Mouse (Mus musculus): ENCODE measurements at regions not wholly inside any gene's neighbourhood (a gene's known extent, or its start where the extent isn't known, plus 50 kb on each side); places are given as distances from the start of the nearest gene placed in this dataset.

DNA sequence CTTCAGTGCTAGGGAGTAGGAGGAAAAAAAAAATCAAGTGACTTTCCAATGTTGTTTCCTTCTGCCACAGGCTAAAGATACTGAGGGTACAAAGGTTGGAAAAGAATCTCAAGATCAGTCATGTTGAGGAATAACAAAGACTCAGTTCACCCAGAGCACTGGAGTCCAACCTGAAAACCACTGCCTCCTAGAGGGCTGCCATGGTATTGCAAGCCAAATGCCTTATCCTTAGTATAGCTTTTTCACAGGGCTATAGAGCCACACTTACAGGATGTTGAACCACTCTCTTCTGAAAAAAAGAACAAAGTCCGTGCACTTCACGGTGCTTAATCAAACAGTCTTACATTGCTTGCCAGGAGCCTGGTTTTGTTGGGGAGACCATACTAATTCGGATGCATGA lies 139.9 kb upstream of the Srrm4 start:
- no peak for ATAC-seq (ENCODE audit: insufficient read depth, low FRiP score, low TSS enrichment)
- no peak overlapping the region for H3K9ac ChIP-seq (ENCODE audit: low read length)

DNA sequence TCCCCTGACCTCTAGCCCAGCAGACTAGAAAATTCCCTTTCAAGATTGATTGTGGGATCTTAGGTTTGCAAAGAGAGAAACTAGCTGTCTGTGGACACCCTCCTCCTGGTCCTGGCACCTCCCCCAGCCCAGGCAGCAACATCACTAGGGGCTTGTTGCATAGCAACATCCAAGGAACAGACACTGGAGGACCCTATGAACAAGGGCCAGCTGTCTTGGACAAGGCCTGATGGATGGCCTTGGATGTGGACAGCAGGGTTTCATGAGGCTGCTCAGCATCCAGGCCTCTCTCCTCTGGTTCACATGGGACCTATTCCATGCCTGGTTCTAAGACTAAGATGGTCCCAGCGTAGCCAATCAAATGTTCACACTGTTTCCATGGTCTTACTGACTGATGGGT lies 127.6 kb upstream of the Srrm4 start:
- Histone ChIP-seq H3K4me3 (ENCODE audit: low read depth, low read length) (no peak overlapping the region), H3K27ac (ENCODE audit: low read depth, low read length) (no peak overlapping the region), H3K9me3 (ENCODE audit: control insufficient read depth, low read length) (no peaks in the 10 kb centered on the region), H3K4me2 (ENCODE audit: low read depth) (no peak overlapping the region), H3K9ac (ENCODE audit: low read length) (no peak overlapping the region), H3K36me3 (ENCODE audit: control insufficient read depth, insufficient read depth, low read length) (no peaks in the 10 kb centered on the region), H3K27me3 (ENCODE audit: control insufficient read depth, insufficient read depth, low read length) (no peaks in the 10 kb centered on the region), H3K4me1 (ENCODE audit: control insufficient read depth, insufficient read depth, low read length) (no peaks in the 10 kb centered on the region)
- ATAC-seq (ENCODE audit: insufficient read depth, low FRiP score, low TSS enrichment) (no peak), DNase-seq (ENCODE audit: low spot score) (peak; percentile 61)
- WGBS: 84% methylated on average over 1 of the region's 1 CpGs

More for the DNA sequence above, 139.9 kb upstream of the Srrm4 start:
- Histone ChIP-seq H3K4me1 (ENCODE audit: control insufficient read depth, insufficient read depth, low read length) (no peaks in the 10 kb centered on the region), H3K4me3 (ENCODE audit: low read depth, low read length) (no peak overlapping the region), H3K9me3 (ENCODE audit: control insufficient read depth, low read length) (no peaks in the 10 kb centered on the region), H3K27me3 (ENCODE audit: control insufficient read depth, insufficient read depth, low read length) (no peaks in the 10 kb centered on the region), H3K4me2 (ENCODE audit: low read depth) (no peak overlapping the region), H3K36me3 (ENCODE audit: control insufficient read depth, insufficient read depth, low read length) (no peaks in the 10 kb centered on the region), H3K27ac (ENCODE audit: low read depth, low read length) (no peak overlapping the region)
- no peak for DNase-seq (ENCODE audit: low spot score)
- WGBS: 94% methylated on average over 3 of the region's 3 CpGs

GRCm38 (mm10) chr5:116714256-116714655 lies 122.6 kb upstream of the Srrm4 start:
- Histone ChIP-seq H3K4me3 (ENCODE audit: low read depth, low read length) (no peak overlapping the region), H3K36me3 (ENCODE audit: control insufficient read depth, insufficient read depth, low read length) (no peaks in the 10 kb centered on the region), H3K9me3 (ENCODE audit: control insufficient read depth, low read length) (no peaks in the 10 kb centered on the region), H3K27me3 (ENCODE audit: control insufficient read depth, insufficient read depth, low read length) (no peaks in the 10 kb centered on the region), H3K27ac (ENCODE audit: low read depth, low read length) (no peak overlapping the region), H3K9ac (ENCODE audit: low read length) (no peak overlapping the region), H3K4me1 (ENCODE audit: control insufficient read depth, insufficient read depth, low read length) (no peaks in the 10 kb centered on the region), H3K4me2 (ENCODE audit: low read depth) (no peak overlapping the region)
- ATAC-seq (ENCODE audit: insufficient read depth, low FRiP score, low TSS enrichment) (no peak), DNase-seq (ENCODE audit: low spot score) (no peak)
- 31% methylated on average over 7 of the region's 7 CpGs for WGBS

GRCm38 (mm10) chr5:116712056-116712455 lies 120.4 kb upstream of the Srrm4 start:
- Histone ChIP-seq H3K4me1 (ENCODE audit: control insufficient read depth, insufficient read depth, low read length) (no peaks in the 10 kb centered on the region), H3K4me2 (ENCODE audit: low read depth) (no peak overlapping the region), H3K9me3 (ENCODE audit: control insufficient read depth, low read length) (no peaks in the 10 kb centered on the region), H3K9ac (ENCODE audit: low read length) (no peak overlapping the region), H3K27me3 (ENCODE audit: control insufficient read depth, insufficient read depth, low read length) (no peaks in the 10 kb centered on the region), H3K4me3 (ENCODE audit: low read depth, low read length) (no peak overlapping the region), H3K27ac (ENCODE audit: low read depth, low read length) (no peak overlapping the region), H3K36me3 (ENCODE audit: control insufficient read depth, insufficient read depth, low read length) (no peaks in the 10 kb centered on the region)
- DNase-seq (ENCODE audit: low spot score) (no peak), ATAC-seq (ENCODE audit: insufficient read depth, low FRiP score, low TSS enrichment) (no peak)
- 93% methylated on average over 3 of the region's 3 CpGs for WGBS

- WGBS: 33% methylated on average over 6 of the region's 6 CpGs
- H3K4me1 ChIP-seq (ENCODE audit: control insufficient read depth, insufficient read depth, low read length): no peaks in the 10 kb centered on the region
These were observed 116.9 kb upstream of the Srrm4 start for GRCm38 (mm10) chr5:116708505-116708904.

DNA sequence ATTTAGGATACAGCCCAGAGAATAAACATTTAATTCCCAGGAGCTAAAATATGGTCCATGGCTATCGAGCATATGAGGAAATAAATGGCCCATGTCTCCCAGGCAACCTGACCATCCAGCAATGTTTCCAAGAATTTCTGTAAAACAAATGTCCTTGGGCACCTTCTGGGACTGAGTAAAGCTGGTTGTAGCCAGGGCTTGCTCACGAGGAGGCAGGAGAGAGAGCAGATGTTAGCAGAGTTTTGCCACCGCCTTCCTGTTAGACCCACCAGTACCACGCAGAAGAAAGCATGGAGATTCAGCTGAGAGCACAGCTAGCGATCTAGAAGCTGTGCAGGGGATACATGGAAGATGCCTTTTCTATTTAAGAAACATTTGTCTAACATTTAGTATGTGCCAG lies 70.8 kb upstream of the Srrm4 start:
- Histone ChIP-seq H3K27me3 (ENCODE audit: control insufficient read depth, insufficient read depth, low read length) (no peaks in the 10 kb centered on the region), H3K27ac (ENCODE audit: low read depth, low read length) (no peak overlapping the region), H3K4me2 (ENCODE audit: low read depth) (no peak overlapping the region), H3K9me3 (ENCODE audit: control insufficient read depth, low read length) (no peaks in the 10 kb centered on the region), H3K4me3 (ENCODE audit: low read depth, low read length) (no peak overlapping the region), H3K4me1 (ENCODE audit: control insufficient read depth, insufficient read depth, low read length) (peaks cover 2% of the 10 kb centered on the region; the same call in 1 of the 2 replicates), H3K9ac (ENCODE audit: low read length) (no peak overlapping the region), H3K36me3 (ENCODE audit: control insufficient read depth, insufficient read depth, low read length) (no peaks in the 10 kb centered on the region)
- ATAC-seq (ENCODE audit: insufficient read depth, low FRiP score, low TSS enrichment) (no peak), DNase-seq (ENCODE audit: low spot score) (no peak)
- 69% methylated on average over 5 of the region's 5 CpGs for WGBS

More at GRCm38 (mm10) chr5:116708505-116708904, 116.9 kb upstream of the Srrm4 start:
- Histone ChIP-seq H3K27me3 (ENCODE audit: control insufficient read depth, insufficient read depth, low read length) (no peaks in the 10 kb centered on the region), H3K9me3 (ENCODE audit: control insufficient read depth, low read length) (no peaks in the 10 kb centered on the region), H3K4me2 (ENCODE audit: low read depth) (no peak overlapping the region), H3K27ac (ENCODE audit: low read depth, low read length) (no peak overlapping the region), H3K4me3 (ENCODE audit: low read depth, low read length) (no peak overlapping the region), H3K9ac (ENCODE audit: low read length) (no peak overlapping the region), H3K36me3 (ENCODE audit: control insufficient read depth, insufficient read depth, low read length) (no peaks in the 10 kb centered on the region)
- DNase-seq (ENCODE audit: low spot score) (no peak), ATAC-seq (ENCODE audit: insufficient read depth, low FRiP score, low TSS enrichment) (no peak)

DNA sequence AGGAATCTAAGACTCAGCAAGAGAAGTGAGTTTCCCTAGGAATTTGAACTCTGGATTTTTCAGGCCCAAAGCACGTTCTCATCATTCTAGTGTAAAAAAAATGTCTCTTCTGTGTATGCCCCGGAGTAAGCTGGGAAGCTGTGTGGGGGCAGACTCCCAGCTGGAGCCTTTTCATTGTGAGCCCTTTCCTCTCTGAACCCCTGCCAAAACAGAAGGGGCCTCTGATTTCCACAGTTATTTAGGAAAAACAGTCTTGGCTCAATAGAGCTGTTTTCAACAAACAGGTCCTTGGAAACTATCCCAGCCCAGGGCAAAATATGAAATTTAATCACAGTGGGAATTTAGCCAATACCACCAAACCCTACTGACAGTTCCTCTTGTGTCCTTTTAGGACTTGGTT lies 70.2 kb upstream of the Srrm4 start:
- Histone ChIP-seq H3K36me3 (ENCODE audit: control insufficient read depth, insufficient read depth, low read length) (no peaks in the 10 kb centered on the region), H3K27ac (ENCODE audit: low read depth, low read length) (no peak overlapping the region), H3K4me2 (ENCODE audit: low read depth) (no peak overlapping the region), H3K4me3 (ENCODE audit: low read depth, low read length) (no peak overlapping the region), H3K27me3 (ENCODE audit: control insufficient read depth, insufficient read depth, low read length) (no peaks in the 10 kb centered on the region), H3K4me1 (ENCODE audit: control insufficient read depth, insufficient read depth, low read length) (peaks cover 2% of the 10 kb centered on the region; the same call in 1 of the 2 replicates), H3K9me3 (ENCODE audit: control insufficient read depth, low read length) (no peaks in the 10 kb centered on the region), H3K9ac (ENCODE audit: low read length) (no peak overlapping the region)
- 74% methylated on average over 2 of the region's 2 CpGs for WGBS
- DNase-seq (ENCODE audit: low spot score) (no peak), ATAC-seq (ENCODE audit: insufficient read depth, low FRiP score, low TSS enrichment) (no peak)

DNA sequence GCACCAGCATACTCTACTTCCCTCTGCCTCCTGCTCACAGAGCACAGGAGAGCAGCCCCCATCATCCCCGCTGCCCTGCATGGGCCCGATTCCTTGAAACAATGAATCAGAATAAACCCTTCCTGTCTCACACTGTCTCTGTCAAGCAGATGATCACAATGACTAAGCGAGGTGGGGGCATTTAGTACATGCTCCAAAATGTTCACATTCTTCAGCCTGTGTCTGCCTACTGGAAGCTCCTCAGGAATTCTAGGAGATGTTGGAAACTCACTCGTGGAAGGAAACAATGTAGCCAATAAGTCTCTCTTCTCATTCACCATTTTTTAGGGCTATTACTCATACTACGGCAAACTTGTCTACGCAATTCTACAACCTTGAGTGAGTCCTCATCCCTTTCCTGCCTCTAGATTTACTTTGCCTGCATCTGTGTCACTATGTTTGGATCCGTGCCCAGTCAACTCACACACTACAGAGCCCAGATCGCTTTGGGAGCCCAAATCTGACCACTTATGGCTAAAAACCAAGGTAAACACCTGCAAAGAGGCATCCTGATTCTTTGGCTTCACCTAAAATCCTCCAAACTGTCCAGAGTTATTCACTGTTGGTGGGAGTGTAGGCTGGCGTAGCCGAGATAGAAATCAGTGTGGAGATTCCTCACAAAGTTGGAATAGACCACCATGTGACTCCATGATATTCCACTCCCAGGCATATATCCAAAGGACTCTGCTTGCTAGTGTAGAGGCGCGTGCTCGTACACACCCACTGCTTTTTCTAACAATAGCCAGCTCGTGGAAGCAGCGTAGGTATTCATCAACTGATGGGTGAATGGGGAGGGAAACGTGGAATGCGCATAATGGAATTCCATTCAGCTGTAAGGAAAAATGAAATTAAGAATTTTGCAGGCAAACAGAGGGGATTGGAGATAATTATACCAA lies 63.1 kb upstream of the Srrm4 start:
- Histone ChIP-seq H3K36me3 (ENCODE audit: control insufficient read depth, insufficient read depth, low read length) (no peaks in the 10 kb centered on the region), H3K4me1 (ENCODE audit: control insufficient read depth, insufficient read depth, low read length) (no peaks in the 10 kb centered on the region), H3K27ac (ENCODE audit: low read depth, low read length) (no peak overlapping the region), H3K9ac (ENCODE audit: low read length) (no peak overlapping the region), H3K4me2 (ENCODE audit: low read depth) (no peak overlapping the region), H3K27me3 (ENCODE audit: control insufficient read depth, insufficient read depth, low read length) (no peaks in the 10 kb centered on the region), H3K9me3 (ENCODE audit: control insufficient read depth, low read length) (no peaks in the 10 kb centered on the region), H3K4me3 (ENCODE audit: low read depth, low read length) (no peak overlapping the region)
- no peak for DNase-seq (ENCODE audit: low spot score)
- no peak for ATAC-seq (ENCODE audit: insufficient read depth, low FRiP score, low TSS enrichment)
- 90% methylated on average over 17 of the region's 17 CpGs for WGBS
